Mouse (Mus musculus): ENCODE data around the gene Runx2.

- TF ChIP-seq CTCF (IDR thresholded peaks at IDR 0.05; ENCODE audit: low read depth, low read length) (no peak), POLR2A (IDR thresholded peaks at IDR 0.05; ENCODE audit: borderline replicate concordance, low read depth, low read length) (no peak)
Observed at GRCm38 (mm10) chr17:44690410-44691035, 124.1 kb downstream of the Runx2 start.

All from bone marrow macrophage, adult 2 months (primary cell).